Mouse (Mus musculus) brown adipose tissue, adult 24 weeks (tissue): ENCODE data around the gene Gm13697. TPM values are rescaled to one million over a fixed set of nuclear protein-coding genes. Genes with fewer than 3 reads are reported as not detected.
"Not testable (repeated sequence)": the region's sequence is repeated elsewhere in the genome, so short reads cannot be mapped to it uniquely, and the experiment has no call there.

ENCODE experiments used
- H3K27ac ChIP-seq: fragments of 200-500 bp; replicated peaks from 2 replicates; pipeline ENCODE4 v1.5.1; 2012; ENCODE audit warnings: low read depth, mild to moderate bottlenecking, low read length
- H3K4me1 ChIP-seq: fragments of 200-500 bp; 2 replicates; pipeline ENCODE4 v1.6.1; 2012; ENCODE audit warnings: low read length, mixed read lengths; ENCODE audit not compliant: control insufficient read depth, insufficient read depth, insufficient read length
- H3K4me3 ChIP-seq: fragments of 200-500 bp; 2 replicates; pipeline ENCODE4 v1.5.1; 2012; ENCODE audit warnings: low read depth, mild to moderate bottlenecking, low read length, moderate library complexity; ENCODE audit not compliant: insufficient read depth
- polyA plus RNA-seq: library from polyadenylated mRNA; stranded (reverse); fragments of >200 nt; gene quantifications from 2 replicates; pipeline ENCODE4 v1.2.4, GENCODE M21; 2012; ENCODE audit not compliant: missing spikeins, insufficient read depth, insufficient read length

The Gm13697 gene
- not detected in 2 replicates for polyA plus RNA-seq

- H3K27ac ChIP-seq, H3K4me3 ChIP-seq, H3K4me1 ChIP-seq: not testable (repeated sequence)
Observed at GRCm38 (mm10) chr2:83984443-83984842, at the start of gene Gm13697. Gene Gm13697 (plus strand): TSS chr2:83984743.

- H3K27ac ChIP-seq = no peak within 1 kb of the TSS
- no peaks in the 10 kb centered on the region; the same call in 1 of the 2 replicates for H3K4me1 ChIP-seq
- no peak within 1 kb of the TSS for H3K4me3 ChIP-seq
Observed at GRCm38 (mm10) chr2:83940931-83941361, 43.6 kb upstream of the Gm13697 start, which contains the start of gene Zswim2. Gene Zswim2 (minus strand): TSS chr2:83941228.

- Histone ChIP-seq H3K27ac (no peak overlapping the region), H3K4me3 (no peak overlapping the region), H3K4me1 (no peaks in the 10 kb centered on the region; the same call in 1 of the 2 replicates)
Observed at GRCm38 (mm10) chr2:83941378-83941777, 43.2 kb upstream of the Gm13697 start.

- Histone ChIP-seq H3K4me3 (no peak overlapping the region), H3K27ac (no peak overlapping the region), H3K4me1 (no peaks in the 10 kb centered on the region; the same call in 1 of the 2 replicates)
Observed at GRCm38 (mm10) chr2:83941792-83942191, 42.8 kb upstream of the Gm13697 start.

- not testable (repeated sequence) for H3K4me3 ChIP-seq, H3K27ac ChIP-seq, H3K4me1 ChIP-seq
Observed at GRCm38 (mm10) chr2:83955393-83955792, 29.1 kb upstream of the Gm13697 start, which contains the start of gene Gm13698. Gene Gm13698 (plus strand): TSS chr2:83955693.

GRCm38 (mm10) chr2:83961203-83961602 lies 23.3 kb upstream of the Gm13697 start, which contains the start of gene Gm13693:
Gene Gm13693 (plus strand): TSS chr2:83961503.
- not testable (repeated sequence) for H3K27ac ChIP-seq, H3K4me3 ChIP-seq, H3K4me1 ChIP-seq

- not testable (repeated sequence) for H3K27ac ChIP-seq, H3K4me1 ChIP-seq, H3K4me3 ChIP-seq
Observed at GRCm38 (mm10) chr2:83967013-83967412, 17.5 kb upstream of the Gm13697 start, which contains the start of gene Gm13695. Gene Gm13695 (plus strand): TSS chr2:83967313.

- not testable (repeated sequence) for H3K27ac ChIP-seq, H3K4me3 ChIP-seq, H3K4me1 ChIP-seq
Observed at GRCm38 (mm10) chr2:83972823-83973222, 11.7 kb upstream of the Gm13697 start, which contains the start of gene Gm13696. Gene Gm13696 (plus strand): TSS chr2:83973123.

- H3K4me1 ChIP-seq, H3K27ac ChIP-seq, H3K4me3 ChIP-seq: not testable (repeated sequence)
Observed at GRCm38 (mm10) chr2:83978633-83979032, 5.9 kb upstream of the Gm13697 start, which contains the start of gene Gm13694. Gene Gm13694 (plus strand): TSS chr2:83978933.

GRCm38 (mm10) chr2:83990253-83990652 lies 5.7 kb downstream of the Gm13697 start, which contains the start of gene Gm13691:
Gene Gm13691 (plus strand): TSS chr2:83990553.
- H3K4me1 ChIP-seq, H3K4me3 ChIP-seq, H3K27ac ChIP-seq: not testable (repeated sequence)

GRCm38 (mm10) chr2:83993639-83994255 lies 9.2 kb downstream of the Gm13697 start:
- H3K4me1 ChIP-seq, H3K4me3 ChIP-seq, H3K27ac ChIP-seq: not testable (repeated sequence)

- H3K27ac ChIP-seq, H3K4me3 ChIP-seq, H3K4me1 ChIP-seq: not testable (repeated sequence)
Observed at GRCm38 (mm10) chr2:83994526-83994925, 10.0 kb downstream of the Gm13697 start.

- H3K27ac ChIP-seq = no peak overlapping the region
- no peak overlapping the region for H3K4me3 ChIP-seq
- peaks cover 2% of the 10 kb centered on the region for H3K4me1 ChIP-seq
Observed at GRCm38 (mm10) chr2:84008913-84009312, 24.4 kb downstream of the Gm13697 start.

GRCm38 (mm10) chr2:84009818-84010217 lies 25.3 kb downstream of the Gm13697 start:
- Histone ChIP-seq H3K4me1 (peaks cover 2% of the 10 kb centered on the region), H3K27ac (no peak overlapping the region), H3K4me3 (no peak overlapping the region)

- Histone ChIP-seq H3K27ac (no peak overlapping the region), H3K4me1 (0 out of 2 replicates have a peak, but pooled peaks cover 3% of the 10 kb centered on the region), H3K4me3 (no peak overlapping the region)
Observed at GRCm38 (mm10) chr2:84014572-84014971, 30.0 kb downstream of the Gm13697 start.

- not testable (repeated sequence) for H3K27ac ChIP-seq, H3K4me3 ChIP-seq, H3K4me1 ChIP-seq
Observed at GRCm38 (mm10) chr2:84016291-84016690, 31.7 kb downstream of the Gm13697 start.
